Mouse (Mus musculus) kidney, adult 11 months (tissue): ENCODE results near the gene Marveld1.

Experiments used
- DNase-seq: peaks from one replicate; pipeline ENCODE4 v3.0.0; 2022

The Marveld1 gene

DNA sequence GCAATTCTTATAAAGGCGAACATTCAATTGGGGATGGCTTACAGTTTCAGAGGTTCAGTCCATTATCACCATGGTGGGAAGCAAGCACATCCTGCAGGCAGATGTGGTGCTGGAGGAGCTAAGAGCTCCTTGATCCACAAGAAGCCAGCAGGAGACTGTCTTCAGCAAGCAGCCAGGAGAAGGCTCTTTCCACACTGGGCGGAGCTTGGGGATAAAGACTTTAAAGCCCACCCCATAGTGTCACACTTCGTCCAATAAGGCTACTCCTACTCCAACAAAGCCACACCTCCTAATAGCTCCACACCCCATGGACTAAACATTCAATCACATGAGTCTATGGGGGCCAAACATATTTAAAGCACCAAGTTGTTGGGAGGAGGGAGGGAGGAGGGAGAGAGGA is 5.2 kb upstream of the Marveld1 start:
- DNase-seq: no peak

DNA sequence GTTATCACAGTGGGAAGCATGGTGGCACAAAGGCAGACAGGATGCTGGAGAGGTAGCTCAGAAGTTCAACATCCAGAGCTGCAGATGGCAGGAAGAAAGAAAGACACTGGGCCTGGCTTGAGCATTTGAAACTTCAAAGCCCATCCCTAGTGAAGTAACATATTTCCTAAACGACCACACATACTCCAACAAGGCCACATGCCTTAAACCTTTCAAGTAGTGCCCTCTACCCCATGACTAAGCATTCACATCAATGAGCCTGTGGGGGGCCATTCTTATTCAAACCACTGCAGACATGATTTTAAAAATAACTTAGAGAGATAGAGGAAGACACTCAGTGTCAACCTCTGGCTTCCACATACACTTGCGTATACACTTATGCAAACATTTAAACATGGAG is 4.4 kb upstream of the Marveld1 start:
- no peak for DNase-seq

DNA sequence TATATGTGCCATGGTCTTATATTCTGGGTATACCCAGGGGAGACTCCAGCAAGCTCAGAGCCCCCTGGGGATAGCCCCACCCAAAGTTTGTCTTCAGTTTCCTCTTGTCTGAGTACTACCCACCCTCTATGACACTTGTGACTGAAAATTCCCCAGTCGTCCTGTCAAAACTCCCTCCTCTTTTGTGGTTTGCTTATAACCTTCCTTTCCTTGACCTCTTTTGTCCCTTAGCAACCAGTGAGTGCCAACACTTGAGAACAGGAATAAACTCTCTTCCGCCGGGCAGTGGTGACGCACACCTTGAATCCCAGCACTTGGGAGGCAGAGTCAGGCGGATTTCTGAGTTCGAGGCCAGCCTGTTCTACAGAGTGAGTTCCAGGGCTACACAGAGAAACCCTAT is 3.1 kb upstream of the Marveld1 start:
- DNase-seq: no peak

GRCm38 (mm10) chr19:42144541-42145167 is 2.5 kb upstream of the Marveld1 start:
- peak; percentile 75 for DNase-seq

DNA sequence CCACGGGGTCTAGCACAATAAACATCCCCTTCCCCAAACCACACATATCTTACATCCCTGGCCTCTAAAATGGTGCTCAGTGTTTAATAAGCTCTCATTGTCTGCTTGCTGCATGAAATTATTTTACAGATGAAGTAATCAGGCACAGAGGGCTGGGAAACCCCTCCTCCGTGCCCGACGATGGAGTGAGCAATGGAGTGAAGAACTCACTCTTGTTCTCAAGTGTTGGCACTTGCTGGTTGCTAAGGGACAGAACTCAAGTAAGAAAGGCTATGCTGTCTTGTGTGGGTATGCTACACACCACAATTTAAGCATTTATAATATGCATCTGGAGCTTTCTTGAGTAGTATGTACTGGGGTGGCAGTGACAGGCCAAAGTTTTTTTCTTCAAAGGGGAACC is 2.0 kb upstream of the Marveld1 start:
- no peak for DNase-seq

GRCm38 (mm10) chr19:42145731-42146130 is 1.5 kb upstream of the Marveld1 start:
- DNase-seq: no peak

- no peak for DNase-seq
Observed at GRCm38 (mm10) chr19:42146276-42147010, 757 bp upstream of the Marveld1 start.

DNA sequence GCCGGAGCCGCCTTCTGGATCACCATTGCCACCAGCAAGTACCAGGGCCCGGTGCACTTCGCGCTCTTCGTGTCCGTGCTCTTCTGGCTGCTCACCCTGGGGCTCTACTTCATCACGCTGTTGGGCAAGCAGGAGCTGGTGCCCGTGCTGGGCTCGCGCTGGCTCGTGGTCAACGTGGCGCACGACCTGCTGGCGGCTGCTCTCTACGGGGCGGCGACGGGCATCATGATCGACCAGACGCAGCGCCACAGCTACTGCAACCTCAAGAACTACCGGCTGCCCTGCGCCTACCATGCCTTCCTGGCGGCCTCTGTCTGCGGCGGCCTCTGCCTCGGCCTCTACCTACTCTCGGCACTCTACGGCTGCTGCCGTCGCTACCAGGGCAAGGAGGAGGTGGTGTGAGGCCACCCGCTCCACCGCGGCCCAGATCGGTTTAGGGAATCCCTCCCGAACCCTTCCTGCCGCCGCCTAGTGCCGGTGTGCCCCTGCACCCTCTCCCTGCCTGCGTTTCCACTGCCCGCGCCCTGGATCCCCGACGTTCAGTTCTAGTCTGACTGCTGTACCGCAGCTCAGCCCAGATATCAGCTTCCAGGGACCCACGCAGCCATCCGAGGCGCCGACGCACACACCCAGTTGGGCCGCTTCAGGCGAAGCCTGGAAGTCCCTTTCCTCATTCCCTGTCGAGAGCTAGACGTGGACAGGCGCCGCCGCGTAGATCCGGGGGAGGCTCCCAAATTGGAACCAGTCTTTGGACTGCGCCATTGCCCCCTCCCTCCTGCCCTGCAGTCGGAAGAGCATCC is 769 bp downstream of the Marveld1 start:
- peak; percentile 60 for DNase-seq

- DNase-seq: no peak
Observed at GRCm38 (mm10) chr19:42148569-42148860, 1.3 kb downstream of the Marveld1 start.

DNA sequence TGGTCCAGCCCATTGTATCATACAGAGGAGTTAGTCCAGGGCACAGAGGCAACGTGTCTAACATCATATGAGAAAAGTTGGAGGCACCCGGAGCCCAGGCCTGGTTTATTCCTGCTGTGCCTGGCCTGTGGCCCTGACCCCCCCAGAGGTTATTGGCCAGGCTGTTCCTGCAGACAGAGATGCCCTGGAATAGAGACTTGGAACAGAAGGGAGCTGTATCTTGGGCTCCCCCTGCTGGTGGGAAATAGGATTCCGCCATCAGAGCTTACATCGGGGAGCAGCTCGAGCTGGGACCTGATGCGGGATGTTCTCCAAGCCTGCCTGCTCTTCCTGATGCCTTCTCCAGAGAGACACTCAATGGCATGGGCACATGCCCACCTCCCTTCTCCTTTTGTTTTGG is 4.8 kb downstream of the Marveld1 start:
- DNase-seq: peak; percentile 86

GRCm38 (mm10) chr19:42157493-42158237 is 10.5 kb downstream of the Marveld1 start:
- no peak for DNase-seq

DNA sequence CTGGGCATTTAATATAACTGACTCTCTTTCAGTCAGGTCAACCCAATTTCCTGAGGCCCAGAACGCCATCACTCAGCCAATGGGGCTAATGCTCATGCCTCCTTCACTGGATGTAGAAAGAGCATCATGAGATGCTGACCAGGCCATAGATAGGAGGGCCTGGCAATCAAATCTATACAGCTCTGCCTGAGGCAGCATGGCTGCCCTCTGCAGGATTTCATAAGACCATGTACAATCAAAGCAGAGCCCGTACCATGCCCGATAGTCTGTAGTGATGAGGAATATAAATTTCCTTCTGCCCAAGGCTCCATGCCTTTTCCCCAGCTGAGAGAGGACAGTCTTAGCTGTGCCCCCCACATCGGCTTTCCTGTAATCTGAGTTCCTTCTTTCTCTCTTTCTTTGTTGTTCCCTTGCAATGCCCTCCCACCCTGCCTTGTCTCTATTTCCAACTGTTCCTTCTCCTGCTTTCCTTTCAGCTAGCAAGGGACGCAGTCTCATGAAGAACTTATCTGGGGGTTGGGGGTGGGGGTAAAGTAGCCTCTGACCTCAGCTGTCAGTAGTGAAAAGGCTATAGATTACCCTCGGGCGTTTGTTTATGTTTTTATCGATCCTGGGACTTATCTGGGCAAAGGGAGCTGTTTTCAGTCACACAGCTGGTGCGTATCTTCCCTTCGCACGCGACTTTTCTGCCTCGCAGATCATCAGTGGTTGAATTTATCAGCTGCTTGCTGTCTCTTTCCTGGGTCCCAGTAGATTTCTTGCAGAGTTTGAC is 11.2 kb downstream of the Marveld1 start:
- DNase-seq: no peak

DNA sequence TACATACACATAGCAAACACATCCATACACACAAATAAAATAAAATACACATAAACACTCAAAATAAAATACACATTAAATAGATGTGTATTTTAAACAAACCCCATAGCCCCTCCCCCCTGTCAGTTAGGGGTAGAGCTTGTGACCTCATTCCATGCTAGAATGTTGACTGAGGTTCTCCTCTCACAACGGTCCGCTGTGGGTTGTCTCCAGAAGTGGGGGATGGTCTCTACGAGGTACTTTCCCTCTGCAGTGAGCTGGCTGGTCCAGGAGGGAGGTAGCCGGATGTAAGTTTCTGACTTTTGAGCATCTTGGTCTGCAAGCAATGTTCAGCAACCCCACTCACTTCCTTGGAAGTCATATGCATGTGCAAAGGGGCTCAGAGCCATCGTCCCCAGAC is 16.6 kb downstream of the Marveld1 start, which contains the start of gene Zfyve27:
Gene Zfyve27, plus strand, starts transcription at position 188 of the 400 bp plus-strand sequence.
- no peak for DNase-seq

GRCm38 (mm10) chr19:42164188-42164587 is 17.0 kb downstream of the Marveld1 start:
- no peak for DNase-seq

- peak; percentile 65 for DNase-seq
Observed at GRCm38 (mm10) chr19:42166130-42166529, 18.9 kb downstream of the Marveld1 start.

DNA sequence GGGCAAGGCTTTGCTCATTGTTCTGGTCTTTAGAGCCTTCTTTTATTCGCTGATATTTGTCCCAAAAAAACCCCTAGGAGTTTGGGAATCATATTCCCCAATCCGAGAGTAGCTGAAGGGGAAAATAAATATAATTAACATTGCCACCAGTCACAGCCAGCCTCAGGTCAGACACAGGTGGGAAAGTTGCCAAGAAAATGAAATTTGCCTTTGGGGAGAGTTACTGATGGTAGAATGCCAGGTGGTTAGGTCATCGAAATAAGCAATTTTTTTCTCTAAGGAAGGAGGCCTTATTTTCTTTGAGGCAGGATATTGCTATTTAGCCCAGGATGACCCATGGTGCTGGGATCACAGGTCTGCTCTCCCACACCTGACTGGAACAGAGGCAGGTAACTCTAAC is 19.6 kb downstream of the Marveld1 start:
- DNase-seq: no peak

- no peak for DNase-seq
Observed at GRCm38 (mm10) chr19:42167489-42167888, 20.3 kb downstream of the Marveld1 start.

DNA sequence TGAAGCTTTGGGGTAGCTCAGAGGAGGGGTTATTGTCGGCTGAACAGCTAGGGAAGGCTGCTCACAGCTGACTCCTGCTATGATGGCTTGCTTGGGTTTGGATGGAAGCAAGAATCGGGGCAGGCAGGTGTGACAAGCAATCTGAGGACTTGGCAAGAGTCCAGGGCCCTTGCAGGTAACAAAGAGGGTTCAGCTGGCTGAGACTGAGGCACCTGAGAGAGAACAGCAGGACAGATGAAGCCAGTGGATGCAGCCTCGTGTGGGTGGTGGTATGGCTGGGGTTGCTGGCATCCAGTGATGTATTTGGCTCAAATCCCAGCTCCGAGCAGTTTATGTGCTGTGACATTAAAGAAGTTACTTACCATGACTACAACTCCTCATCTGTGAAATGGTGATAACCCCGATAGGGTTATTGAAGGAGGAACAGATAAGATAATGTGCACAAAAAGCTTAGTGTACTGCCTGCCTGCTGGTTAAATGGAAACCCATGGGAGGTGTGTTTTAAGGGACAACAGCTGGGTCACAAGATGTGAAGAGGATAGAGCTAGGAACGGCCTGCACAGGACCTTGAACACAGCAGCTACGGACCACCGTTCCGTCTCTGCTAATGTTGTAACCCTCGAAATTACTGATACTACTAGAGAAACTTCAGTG is 22.2 kb downstream of the Marveld1 start:
- DNase-seq: no peak

DNA sequence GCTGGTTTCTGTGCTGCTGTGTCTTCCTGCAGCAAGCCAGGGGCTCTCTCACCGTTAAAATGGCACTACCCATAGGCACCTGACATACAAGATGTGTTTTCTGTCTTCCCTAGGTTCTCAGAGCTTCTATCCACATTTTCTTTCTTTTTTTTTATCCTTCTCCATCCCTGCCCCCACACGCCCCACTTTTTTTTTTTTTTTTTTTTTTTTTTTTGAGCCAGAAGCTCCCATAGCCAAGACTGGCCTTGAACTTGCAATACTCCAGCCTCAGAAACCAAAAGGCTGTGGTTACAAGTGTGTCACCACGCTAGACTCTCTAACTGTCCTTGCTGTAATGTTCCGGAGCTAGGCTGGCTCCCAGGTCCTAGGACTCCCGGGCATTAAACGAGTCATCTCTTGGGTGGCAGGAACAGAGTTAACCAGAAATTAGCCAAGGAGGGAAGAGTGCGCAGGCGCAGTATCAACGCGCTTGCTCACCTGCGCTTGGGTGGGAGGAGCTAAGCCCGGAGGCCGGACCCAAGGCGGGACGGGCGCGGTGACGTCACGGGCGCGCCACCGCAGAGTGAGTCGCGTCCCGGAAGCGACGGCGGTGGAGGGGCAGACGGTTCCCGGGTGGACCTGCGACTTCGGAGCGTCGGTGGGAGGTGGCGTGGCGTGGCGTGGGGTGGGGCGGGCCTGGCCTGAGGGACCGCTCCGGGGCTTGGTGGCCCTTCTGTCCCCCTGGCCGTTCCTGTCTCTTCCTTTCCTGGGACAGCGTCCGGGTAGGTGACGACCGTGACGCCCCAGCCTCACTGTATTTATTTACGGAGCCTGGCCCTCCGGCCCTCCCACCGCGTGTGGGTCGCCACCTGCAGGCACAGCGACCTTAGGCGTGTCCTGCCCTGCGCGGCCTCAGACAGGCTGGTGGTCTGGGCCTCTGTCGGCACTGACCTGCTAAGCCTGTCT is 23.1 kb downstream of the Marveld1 start:
- peak; percentile 94 for DNase-seq

DNA sequence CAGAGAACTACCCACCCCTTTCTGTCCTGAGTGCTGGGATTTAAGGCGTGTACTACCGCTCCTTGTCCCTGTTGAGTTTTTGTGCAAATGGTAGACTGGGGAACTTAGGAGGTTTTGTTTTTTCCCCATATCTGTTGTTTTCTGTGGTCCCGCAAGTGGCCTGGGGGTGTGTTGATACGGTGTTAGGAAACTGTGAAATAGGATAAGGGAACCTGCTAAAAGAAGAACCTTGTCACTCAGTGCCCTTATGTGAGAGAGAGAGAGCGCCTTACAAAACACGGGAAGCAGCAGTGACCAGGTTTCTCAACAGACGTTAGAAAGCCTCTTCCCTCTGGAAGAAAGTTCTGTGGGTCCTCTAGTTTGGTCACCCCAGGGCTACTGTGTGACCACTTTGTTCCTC is 29.6 kb downstream of the Marveld1 start:
- no peak for DNase-seq

DNA sequence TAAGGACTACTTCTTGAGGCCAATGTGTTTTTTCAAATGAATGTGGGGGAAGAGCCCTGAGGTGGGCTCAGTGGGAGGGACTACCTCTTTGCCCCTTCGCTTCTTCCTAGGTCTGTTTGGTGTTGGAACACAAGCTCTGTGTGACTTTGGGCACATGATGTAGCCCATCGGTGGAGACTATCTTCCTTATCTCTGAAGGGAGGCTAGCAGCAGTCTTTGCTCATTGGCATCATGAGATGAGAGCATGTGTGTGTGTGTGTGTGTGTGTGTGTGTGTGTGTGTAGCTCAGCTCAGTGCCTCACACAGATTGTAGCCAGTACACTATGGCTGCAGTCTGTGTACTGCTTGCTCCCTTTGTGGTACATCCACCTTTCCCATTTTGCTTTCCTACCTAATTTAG is 30.3 kb downstream of the Marveld1 start:
- no peak for DNase-seq
